14 mouse cellular contexts compared by ENCODE assay signal in genomic region chr4:56892501-56893115, GRCm38 (mm10). TPM values are rescaled to one million over a fixed set of nuclear protein-coding genes. Genes with fewer than 3 reads are reported as not detected.
DNase-seq lines count a peak whose midpoint lies in the region; ATAC-seq lines count a peak whose summit lies in the region.
"Had no signal": no experiment of that assay in that cellular context is flagged by ENCODE, and none has a peak within 500 bp of the region (broad histone marks: within the 10 kb centered on the region; RNA-seq: fewer than 3 reads in every experiment).

No protein-coding gene starts in this region.

- H3K4me3 ChIP-seq in liver, embryonic 11.5 days (ENCODE audit: low read depth, low read length): no peak overlapping the region
- H3K4me3 ChIP-seq: embryonic facial prominence, embryonic 13.5 days; forebrain, embryonic 13.5 days had no signal

- no peaks in the 10 kb centered on the region for H3K27me3 ChIP-seq in liver, embryonic 11.5 days (replicated peaks; ENCODE audit: control insufficient read depth, insufficient read depth, low read length)
- H3K27me3 ChIP-seq: embryonic facial prominence, embryonic 13.5 days; forebrain, embryonic 13.5 days had no signal

- peak overlapping the region; percentile 6; the same call in 1 of the 2 replicates for H3K4me2 ChIP-seq in liver, embryonic 11.5 days
- H3K4me2 ChIP-seq: embryonic facial prominence, embryonic 13.5 days; forebrain, embryonic 13.5 days had no signal

- no peak for DNase-seq in liver, embryonic 11.5 days (ENCODE audit: low spot score)
- DNase-seq in liver (no peak), MEL-GATA-1-ER (ENCODE audit: extremely low read depth, low read depth) (peak; percentile 10)
- DNase-seq in kidney, postnatal 4 days: no peak
- no peak for DNase-seq in gastrocnemius, postnatal 36 days
- DNase-seq: adrenal gland, postnatal 14 days; cerebellum, adult 2 months; left cerebral cortex, postnatal 4 days; spleen, adult 18-20 months had no signal

- intact Hi-C loops in gastrocnemius, postnatal 36 days (cut with DNase I): no loop called here

- H3K9me3 ChIP-seq in liver, embryonic 11.5 days (ENCODE audit: control insufficient read depth, low read length): no peaks in the 10 kb centered on the region
- H3K9me3 ChIP-seq: embryonic facial prominence, embryonic 13.5 days; forebrain, embryonic 13.5 days had no signal

- ATAC-seq in liver, embryonic 11.5 days (replicated peaks; ENCODE audit: low FRiP score): no peak; the same call in 1 of the 2 replicates
- ATAC-seq in inflammation-experienced regulatory T-cells, adult 6 months: peak; percentile 43
- ATAC-seq in neutrophil, adult 5-6 weeks (ENCODE audit: extremely low read depth, insufficient number of reproducible peaks, low FRiP score, poor library complexity, severe bottlenecking): peak; percentile 61
- ATAC-seq: forebrain, embryonic 13.5 days; hindbrain, postnatal 0 days had no signal

- no peak overlapping the region for H3K27ac ChIP-seq in liver, embryonic 11.5 days (ENCODE audit: low read depth, low read length)
- H3K27ac ChIP-seq: embryonic facial prominence, embryonic 13.5 days; forebrain, embryonic 13.5 days; hindbrain, postnatal 0 days had no signal

- H3K36me3 ChIP-seq in liver, embryonic 11.5 days (ENCODE audit: control insufficient read depth, insufficient read depth, low read length): peaks cover 15% of the 10 kb centered on the region; the same call in 1 of the 2 replicates

- 56% methylated on average over 6 of the region's 6 CpGs for WGBS in liver, embryonic 11.5 days

- no peak overlapping the region for H3K9ac ChIP-seq in liver, embryonic 11.5 days (ENCODE audit: low read depth, low read length)
- H3K9ac ChIP-seq: embryonic facial prominence, embryonic 13.5 days; forebrain, embryonic 13.5 days had no signal

- H3K4me1 ChIP-seq in liver, embryonic 11.5 days (replicated peaks; ENCODE audit: control insufficient read depth, insufficient read depth, low read length): 0 out of 2 replicates have a peak, but pooled peaks cover 2% of the 10 kb centered on the region
- H3K4me1 ChIP-seq: embryonic facial prominence, embryonic 13.5 days; forebrain, embryonic 13.5 days had no signal

RNA-seq across cellular contexts. Expression of gene Ctnnal1, which starts 27.6 kb away (rescaled TPM):
- 16.5 and 20.0 TPM in 2 replicates for polyA plus RNA-seq in liver, embryonic 11.5 days (2014; fragmentation: Nextera tagmentation; extraction: Ambion mirVana)
- 1 to 10 TPM in 2 of 3 experiments, under 1 TPM in 1; 0.89 to 2.6 (median 1.5) TPM for polyA plus RNA-seq in inflammation-experienced regulatory T-cells, adult 6 months (2017; shearing (Covaris generic))
- total RNA-seq in neutrophil, adult 5-6 weeks (2017): 4.1 and 5.0 TPM in 2 replicates
- 1 to 10 TPM; 8.3 to 9.2 TPM for total RNA-seq in gastrocnemius, postnatal 36 days (2021)

RNA-seq across cellular contexts. Expression of gene Tmem245, which starts 54.6 kb away (rescaled TPM):
- polyA plus RNA-seq in liver, embryonic 11.5 days (2014; fragmentation: Nextera tagmentation; extraction: Ambion mirVana): 6.4 and 7.2 TPM in 2 replicates
- polyA plus RNA-seq in inflammation-experienced regulatory T-cells, adult 6 months (2017; shearing (Covaris generic)): 1 to 10 TPM; 4.4 to 8.2 (median 5.9) TPM
- total RNA-seq in neutrophil, adult 5-6 weeks (2017): 16.8 and 19.0 TPM in 2 replicates
- total RNA-seq in gastrocnemius, postnatal 36 days (2021): 10 to 100 TPM; 16.3 to 23.9 TPM
